11 mouse cellular contexts compared by ENCODE assay signal in the genomic region with DNA sequence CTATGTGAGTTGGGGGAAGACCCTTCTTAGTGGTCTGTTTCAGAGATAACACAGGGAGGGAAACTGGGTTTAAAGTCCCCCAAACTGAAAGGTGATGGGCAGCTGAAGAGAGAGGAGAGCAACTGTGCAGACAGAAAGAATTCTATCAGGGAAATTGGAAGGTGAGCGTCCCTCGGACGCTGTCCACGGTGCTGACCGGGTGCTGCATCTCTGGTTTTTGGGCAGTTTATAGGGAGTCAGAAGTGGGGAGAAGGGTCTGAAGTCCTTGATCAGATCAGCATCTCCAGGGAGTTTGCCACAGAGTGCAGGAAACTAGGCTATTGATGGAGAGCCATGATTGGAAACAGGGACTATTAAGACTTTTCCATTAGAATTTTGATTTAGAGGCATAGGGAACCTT. TPM values are rescaled to one million over a fixed set of nuclear protein-coding genes. Genes with fewer than 3 reads are reported as not detected.
A peak's percentile ranks its signal among the peaks of the same experiment; 100 is the strongest.
DNase-seq lines count a peak whose midpoint lies in the region; ATAC-seq lines count a peak whose summit lies in the region.
"Had no signal": no experiment of that assay in that cellular context is flagged by ENCODE, and none has a peak within 500 bp of the region (broad histone marks: within the 10 kb centered on the region; RNA-seq: fewer than 3 reads in every experiment).

No protein-coding gene starts in this region.

- H3K27ac ChIP-seq in hindbrain, embryonic 11.5 days (ENCODE audit: low read depth, low read length): no peak overlapping the region
- H3K27ac ChIP-seq in hindbrain, embryonic 13.5 days: no peak overlapping the region
- no peak overlapping the region for H3K27ac ChIP-seq in embryonic facial prominence, embryonic 10.5 days (replicated peaks)
- H3K27ac ChIP-seq in forebrain, embryonic 14.5 days (ENCODE audit: low read depth, low read length): no peak overlapping the region
- H3K27ac ChIP-seq: limb, embryonic 13.5 days; neural tube, embryonic 13.5 days had no signal

- H3K9me3 ChIP-seq in hindbrain, embryonic 11.5 days (ENCODE audit: control insufficient read depth, low read length): no peaks in the 10 kb centered on the region
- H3K9me3 ChIP-seq in hindbrain, embryonic 13.5 days: no peaks in the 10 kb centered on the region
- no peaks in the 10 kb centered on the region for H3K9me3 ChIP-seq in embryonic facial prominence, embryonic 10.5 days
- H3K9me3 ChIP-seq in forebrain, embryonic 14.5 days (replicated peaks; ENCODE audit: control insufficient read depth, low read length): no peaks in the 10 kb centered on the region
- H3K9me3 ChIP-seq: limb, embryonic 13.5 days; neural tube, embryonic 13.5 days had no signal

- no peaks in the 10 kb centered on the region for H3K36me3 ChIP-seq in hindbrain, embryonic 11.5 days (ENCODE audit: control insufficient read depth, insufficient read depth, low read length)
- no peaks in the 10 kb centered on the region for H3K36me3 ChIP-seq in hindbrain, embryonic 13.5 days
- no peaks in the 10 kb centered on the region for H3K36me3 ChIP-seq in embryonic facial prominence, embryonic 10.5 days (replicated peaks)
- no peaks in the 10 kb centered on the region for H3K36me3 ChIP-seq in forebrain, embryonic 14.5 days (ENCODE audit: control insufficient read depth, insufficient read depth, low read length)
- H3K36me3 ChIP-seq: limb, embryonic 13.5 days; neural tube, embryonic 13.5 days had no signal

- DNase-seq in hindbrain, embryonic 11.5 days (ENCODE audit: low spot score): peak; percentile 64
- peak; percentile 8 for DNase-seq in urinary bladder, postnatal 14 days (ENCODE audit: low spot score)
- DNase-seq in urinary bladder, postnatal 10 days (ENCODE audit: low spot score): no peak
- DNase-seq in embryonic facial prominence, embryonic 10.5 days (ENCODE audit: low spot score): peak; percentile 72
- peak; percentile 11 for DNase-seq in yolk sac, embryonic 10.5 days (ENCODE audit: low spot score)
- DNase-seq in frontal cortex, postnatal 25 days (ENCODE audit: low spot score in 2 of 2): no peak
- DNase-seq in forebrain, embryonic 14.5 days (ENCODE audit: low spot score): no peak

- H3K4me3 ChIP-seq in hindbrain, embryonic 11.5 days (ENCODE audit: low read depth, low read length): no peak overlapping the region
- H3K4me3 ChIP-seq in hindbrain, embryonic 13.5 days: no peak overlapping the region
- H3K4me3 ChIP-seq in embryonic facial prominence, embryonic 10.5 days: no peak overlapping the region
- no peak overlapping the region for H3K4me3 ChIP-seq in forebrain, embryonic 14.5 days (ENCODE audit: low read depth, low read length)
- H3K4me3 ChIP-seq: limb, embryonic 13.5 days; neural tube, embryonic 13.5 days had no signal

- ATAC-seq in hindbrain, embryonic 11.5 days (ENCODE audit: low FRiP score): no peak
- ATAC-seq in hindbrain, embryonic 13.5 days (ENCODE audit: low FRiP score): no peak
- no peak for ATAC-seq in forebrain, embryonic 14.5 days

- H3K4me1 ChIP-seq in hindbrain, embryonic 11.5 days (replicated peaks; ENCODE audit: control insufficient read depth, insufficient read depth, low read length): no peaks in the 10 kb centered on the region
- H3K4me1 ChIP-seq in hindbrain, embryonic 13.5 days (replicated peaks): no peaks in the 10 kb centered on the region
- no peaks in the 10 kb centered on the region for H3K4me1 ChIP-seq in embryonic facial prominence, embryonic 10.5 days
- H3K4me1 ChIP-seq in forebrain, embryonic 14.5 days (ENCODE audit: control insufficient read depth, insufficient read depth, low read length): no peaks in the 10 kb centered on the region
- H3K4me1 ChIP-seq: limb, embryonic 13.5 days; neural tube, embryonic 13.5 days had no signal

- H3K27me3 ChIP-seq in hindbrain, embryonic 11.5 days (ENCODE audit: control insufficient read depth, insufficient read depth, low read length): no peaks in the 10 kb centered on the region
- H3K27me3 ChIP-seq in hindbrain, embryonic 13.5 days: no peaks in the 10 kb centered on the region
- H3K27me3 ChIP-seq in embryonic facial prominence, embryonic 10.5 days (replicated peaks; ENCODE audit: low read depth, poor library complexity, severe bottlenecking): no peaks in the 10 kb centered on the region
- no peaks in the 10 kb centered on the region for H3K27me3 ChIP-seq in forebrain, embryonic 14.5 days (replicated peaks; ENCODE audit: control insufficient read depth, insufficient read depth, low read length)
- H3K27me3 ChIP-seq: limb, embryonic 13.5 days had no signal

- WGBS in hindbrain, embryonic 11.5 days: 10% methylated on average over 5 of the region's 5 CpGs
- 8% methylated on average over 5 of the region's 5 CpGs for WGBS in hindbrain, embryonic 13.5 days
- WGBS in embryonic facial prominence, embryonic 10.5 days: 6% methylated on average over 5 of the region's 5 CpGs
- 5% methylated on average over 5 of the region's 5 CpGs for WGBS in forebrain, embryonic 14.5 days

- H3K4me2 ChIP-seq in hindbrain, embryonic 11.5 days (replicated peaks; ENCODE audit: low read depth, low read length): no peak overlapping the region
- H3K4me2 ChIP-seq in hindbrain, embryonic 13.5 days: no peak overlapping the region
- H3K4me2 ChIP-seq in forebrain, embryonic 14.5 days (ENCODE audit: low read length): no peak overlapping the region
- H3K4me2 ChIP-seq: limb, embryonic 13.5 days; neural tube, embryonic 13.5 days had no signal

- no peak overlapping the region for H3K9ac ChIP-seq in hindbrain, embryonic 11.5 days (ENCODE audit: low read depth, low read length)
- no peak overlapping the region for H3K9ac ChIP-seq in hindbrain, embryonic 13.5 days
- H3K9ac ChIP-seq in forebrain, embryonic 14.5 days (ENCODE audit: low read length): no peak overlapping the region
- H3K9ac ChIP-seq: limb, embryonic 13.5 days; neural tube, embryonic 13.5 days had no signal

RNA-seq across cellular contexts. Expression of gene Nms, which starts 0.7 kb away (rescaled TPM):
- polyA plus RNA-seq in hindbrain, embryonic 11.5 days (2014; fragmentation: Nextera tagmentation; extraction: Ambion mirVana): 1.1 and 1.5 TPM in 2 replicates
- polyA plus RNA-seq in hindbrain, embryonic 13.5 days (2015; fragmentation: Nextera tagmentation; extraction: Ambion mirVana): 1.1 and 2.2 TPM in 2 replicates
- polyA plus RNA-seq in embryonic facial prominence, embryonic 10.5 days (2016; fragmentation: Nextera tagmentation; extraction: Ambion mirVana): 0.15 TPM in 1 of 2 replicates, not detected in the other
- 0.37 and 0.53 TPM in 2 replicates for polyA plus RNA-seq in forebrain, embryonic 14.5 days (2014; fragmentation: Nextera tagmentation; extraction: Ambion mirVana)
- polyA plus RNA-seq: limb, embryonic 13.5 days; testis, adult 2 months had no signal

RNA-seq across cellular contexts. Expression of gene Chst10, which starts 41.6 kb away (rescaled TPM):
- 23.1 and 28.7 TPM in 2 replicates for polyA plus RNA-seq in hindbrain, embryonic 11.5 days (2014; fragmentation: Nextera tagmentation; extraction: Ambion mirVana)
- polyA plus RNA-seq in hindbrain, embryonic 13.5 days (2015; fragmentation: Nextera tagmentation; extraction: Ambion mirVana): 48.7 and 51.8 TPM in 2 replicates
- 8.2 and 9.0 TPM in 2 replicates for polyA plus RNA-seq in embryonic facial prominence, embryonic 10.5 days (2016; fragmentation: Nextera tagmentation; extraction: Ambion mirVana)
- polyA plus RNA-seq in forebrain, embryonic 14.5 days (2014; fragmentation: Nextera tagmentation; extraction: Ambion mirVana): 48.7 and 58.2 TPM in 2 replicates

RNA-seq across cellular contexts. Expression of gene Pdcl3, which starts 45.8 kb away (rescaled TPM):
- 173 TPM in 2 replicates for polyA plus RNA-seq in hindbrain, embryonic 11.5 days (2014; fragmentation: Nextera tagmentation; extraction: Ambion mirVana)
- 157 and 169 TPM in 2 replicates for polyA plus RNA-seq in hindbrain, embryonic 13.5 days (2015; fragmentation: Nextera tagmentation; extraction: Ambion mirVana)
- polyA plus RNA-seq in embryonic facial prominence, embryonic 10.5 days (2016; fragmentation: Nextera tagmentation; extraction: Ambion mirVana): 153 and 165 TPM in 2 replicates
- polyA plus RNA-seq in forebrain, embryonic 14.5 days (2014; fragmentation: Nextera tagmentation; extraction: Ambion mirVana): 156 and 168 TPM in 2 replicates

Comparison
In these comparisons a context has a peak if more than half of its experiments do, and no peak if none do; other contexts are left out.
1. DNase-seq: peak in hindbrain, embryonic 11.5 days (single experiment), urinary bladder, postnatal 14 days (single experiment), embryonic facial prominence, embryonic 10.5 days (single experiment) and yolk sac, embryonic 10.5 days (single experiment); none in urinary bladder, postnatal 10 days (single experiment), frontal cortex, postnatal 25 days (0 of 2) and forebrain, embryonic 14.5 days (single experiment).